In genomic region chr6:128011071-128011477, GRCm38 (mm10) we compare ENCODE assay signal across 8 mouse cellular contexts.
DNase-seq lines count a peak whose midpoint lies in the region; ATAC-seq and TF ChIP-seq lines count a peak whose summit lies in the region.

No protein-coding gene starts in this region.

- no peak overlapping the region for H3K4me2 ChIP-seq in forebrain, embryonic 16.5 days (ENCODE audit: low read length)
- no peak overlapping the region for H3K4me2 ChIP-seq in forebrain, embryonic 14.5 days (ENCODE audit: low read length)
- H3K4me2 ChIP-seq in midbrain, embryonic 15.5 days, result no peak overlapping the region
- H3K4me2 ChIP-seq in midbrain, postnatal 0 days (ENCODE audit: low read depth, low read length, poor library complexity, severe bottlenecking), result no peak overlapping the region
- no peak overlapping the region for H3K4me2 ChIP-seq in heart, postnatal 0 days (ENCODE audit: low read depth, low read length)
- no peak overlapping the region for H3K4me2 ChIP-seq in neural tube, embryonic 14.5 days (ENCODE audit: low read depth, low read length)

- TF ChIP-seq CTCF in midbrain, postnatal 0 days (IDR thresholded peaks at IDR 0.05), result no peak
- TF ChIP-seq CTCF in heart, postnatal 0 days (IDR thresholded peaks at IDR 0.05; ENCODE audit: low read depth), result no peak

- H3K9me3 ChIP-seq in forebrain, embryonic 16.5 days (ENCODE audit: control insufficient read depth, low read length), result no peaks in the 10 kb centered on the region
- no peaks in the 10 kb centered on the region for H3K9me3 ChIP-seq in forebrain, embryonic 14.5 days (replicated peaks; ENCODE audit: control insufficient read depth, low read length)
- H3K9me3 ChIP-seq in midbrain, embryonic 15.5 days, result no peaks in the 10 kb centered on the region
- H3K9me3 ChIP-seq in midbrain, postnatal 0 days (ENCODE audit: low read length), result no peaks in the 10 kb centered on the region
- no peaks in the 10 kb centered on the region for H3K9me3 ChIP-seq in heart, postnatal 0 days (replicated peaks; ENCODE audit: control insufficient read depth, low read length)
- H3K9me3 ChIP-seq in neural tube, embryonic 14.5 days (ENCODE audit: control insufficient read depth, low read length), result no peaks in the 10 kb centered on the region

- ATAC-seq in forebrain, embryonic 16.5 days, result 0 out of 2 replicates have a peak, but pooled peaks have one; percentile 19
- ATAC-seq in forebrain, embryonic 14.5 days, result no peak
- peak; percentile 16; the same call in 1 of the 2 replicates for ATAC-seq in midbrain, embryonic 15.5 days (replicated peaks)
- no peak for ATAC-seq in midbrain, postnatal 0 days (ENCODE audit: low FRiP score)
- peak; percentile 31 for ATAC-seq in heart, postnatal 0 days (ENCODE audit: insufficient read depth, low read depth)
- peak; percentile 36; the same call in 1 of the 2 replicates for ATAC-seq in neural tube, embryonic 14.5 days (ENCODE audit: low read depth)
- no peak for ATAC-seq in activated CD4-positive, CD25-positive, alpha-beta regulatory T cell, adult 4 months

- WGBS in forebrain, embryonic 16.5 days, result 66% methylated on average over 10 of the region's 13 CpGs
- WGBS in forebrain, embryonic 14.5 days, result 76% methylated on average over 13 of the region's 13 CpGs
- 79% methylated on average over 13 of the region's 13 CpGs for WGBS in midbrain, embryonic 15.5 days
- WGBS in midbrain, postnatal 0 days, result 73% methylated on average over 13 of the region's 13 CpGs
- WGBS in heart, postnatal 0 days, result 59% methylated on average over 12 of the region's 13 CpGs
- 80% methylated on average over 13 of the region's 13 CpGs for WGBS in neural tube, embryonic 14.5 days

- H3K27me3 ChIP-seq in forebrain, embryonic 16.5 days (replicated peaks; ENCODE audit: control insufficient read depth, insufficient read depth, low read length), result no peaks in the 10 kb centered on the region
- H3K27me3 ChIP-seq in forebrain, embryonic 14.5 days (replicated peaks; ENCODE audit: control insufficient read depth, insufficient read depth, low read length), result no peaks in the 10 kb centered on the region
- H3K27me3 ChIP-seq in midbrain, embryonic 15.5 days (replicated peaks), result no peaks in the 10 kb centered on the region
- no peaks in the 10 kb centered on the region for H3K27me3 ChIP-seq in midbrain, postnatal 0 days (ENCODE audit: insufficient read depth, low read length)
- no peaks in the 10 kb centered on the region for H3K27me3 ChIP-seq in heart, postnatal 0 days (ENCODE audit: control insufficient read depth, insufficient read depth, low read length)
- H3K27me3 ChIP-seq in neural tube, embryonic 14.5 days (ENCODE audit: control insufficient read depth, insufficient read depth, low read length), result no peaks in the 10 kb centered on the region

- no peak overlapping the region for H3K27ac ChIP-seq in forebrain, embryonic 16.5 days (ENCODE audit: low read length)
- no peak overlapping the region for H3K27ac ChIP-seq in forebrain, embryonic 14.5 days (ENCODE audit: low read depth, low read length)
- no peak overlapping the region for H3K27ac ChIP-seq in midbrain, embryonic 15.5 days
- H3K27ac ChIP-seq in midbrain, postnatal 0 days (ENCODE audit: low read depth, low read length), result no peak overlapping the region
- H3K27ac ChIP-seq in heart, postnatal 0 days (ENCODE audit: low read depth), result 0 out of 2 replicates have a peak overlapping the region, but pooled peaks have one; percentile 9
- no peak overlapping the region for H3K27ac ChIP-seq in neural tube, embryonic 14.5 days (ENCODE audit: low read depth, low read length)

- no peak for TF ChIP-seq EP300 in heart, postnatal 0 days (IDR thresholded peaks at IDR 0.05; ENCODE audit: low read depth)

- no peak overlapping the region for H3K9ac ChIP-seq in forebrain, embryonic 16.5 days (replicated peaks; ENCODE audit: low read depth, low read length)
- no peak overlapping the region for H3K9ac ChIP-seq in forebrain, embryonic 14.5 days (ENCODE audit: low read length)
- H3K9ac ChIP-seq in midbrain, embryonic 15.5 days, result no peak overlapping the region
- no peak overlapping the region for H3K9ac ChIP-seq in midbrain, postnatal 0 days (replicated peaks; ENCODE audit: low read length, poor library complexity, severe bottlenecking)
- H3K9ac ChIP-seq in heart, postnatal 0 days (replicated peaks; ENCODE audit: low read depth, low read length), result no peak overlapping the region
- H3K9ac ChIP-seq in neural tube, embryonic 14.5 days (replicated peaks; ENCODE audit: low read depth, low read length), result no peak overlapping the region

- peaks cover 22% of the 10 kb centered on the region for H3K4me1 ChIP-seq in forebrain, embryonic 16.5 days (replicated peaks; ENCODE audit: control insufficient read depth, insufficient read depth, low read length)
- peaks cover 6% of the 10 kb centered on the region; the same call in 1 of the 2 replicates for H3K4me1 ChIP-seq in forebrain, embryonic 14.5 days (ENCODE audit: control insufficient read depth, insufficient read depth, low read length)
- peaks cover 27% of the 10 kb centered on the region for H3K4me1 ChIP-seq in midbrain, embryonic 15.5 days
- H3K4me1 ChIP-seq in midbrain, postnatal 0 days (ENCODE audit: insufficient read depth, low read length), result no peaks in the 10 kb centered on the region; the same call in 1 of the 2 replicates
- H3K4me1 ChIP-seq in heart, postnatal 0 days (ENCODE audit: control insufficient read depth, insufficient read depth), result peaks cover 39% of the 10 kb centered on the region
- peaks cover 28% of the 10 kb centered on the region for H3K4me1 ChIP-seq in neural tube, embryonic 14.5 days (ENCODE audit: control insufficient read depth, insufficient read depth, low read length)

- no peak overlapping the region for H3K4me3 ChIP-seq in forebrain, embryonic 16.5 days (replicated peaks; ENCODE audit: low read length)
- no peak overlapping the region for H3K4me3 ChIP-seq in forebrain, embryonic 14.5 days (ENCODE audit: low read depth, low read length)
- no peak overlapping the region for H3K4me3 ChIP-seq in midbrain, embryonic 15.5 days
- H3K4me3 ChIP-seq in midbrain, postnatal 0 days (ENCODE audit: low read depth, low read length), result no peak overlapping the region
- no peak overlapping the region for H3K4me3 ChIP-seq in heart, postnatal 0 days (ENCODE audit: low read depth, low read length)
- no peak overlapping the region for H3K4me3 ChIP-seq in neural tube, embryonic 14.5 days (ENCODE audit: low read depth, low read length)

- DNase-seq in forebrain, embryonic 14.5 days (ENCODE audit: low spot score), result no peak
- no peak for DNase-seq in midbrain, postnatal 0 days (ENCODE audit: low spot score)
- DNase-seq in heart, postnatal 0 days (ENCODE audit: low spot score), result peak; percentile 48
- DNase-seq in spleen, postnatal 14 days (ENCODE audit: low spot score in 2 of 2), result no peak

- no peaks in the 10 kb centered on the region for H3K36me3 ChIP-seq in forebrain, embryonic 16.5 days (ENCODE audit: control insufficient read depth, insufficient read depth)
- H3K36me3 ChIP-seq in forebrain, embryonic 14.5 days (ENCODE audit: control insufficient read depth, insufficient read depth, low read length), result no peaks in the 10 kb centered on the region
- no peaks in the 10 kb centered on the region for H3K36me3 ChIP-seq in midbrain, embryonic 15.5 days (replicated peaks)
- H3K36me3 ChIP-seq in midbrain, postnatal 0 days (ENCODE audit: insufficient read depth, low read length), result no peaks in the 10 kb centered on the region
- H3K36me3 ChIP-seq in heart, postnatal 0 days (replicated peaks; ENCODE audit: control insufficient read depth, insufficient read depth, low read length), result no peaks in the 10 kb centered on the region
- no peaks in the 10 kb centered on the region for H3K36me3 ChIP-seq in neural tube, embryonic 14.5 days (ENCODE audit: control insufficient read depth, insufficient read depth, low read length)

Comparison
In these comparisons a context has a peak if more than half of its experiments do, and no peak if none do; other contexts are left out.
1. ATAC-seq: peak in forebrain, embryonic 16.5 days (single experiment), midbrain, embryonic 15.5 days (single experiment), heart, postnatal 0 days (single experiment) and neural tube, embryonic 14.5 days (single experiment); none in forebrain, embryonic 14.5 days (single experiment), midbrain, postnatal 0 days (single experiment) and activated CD4-positive, CD25-positive, alpha-beta regulatory T cell, adult 4 months (single experiment).